Mouse (Mus musculus) layer of hippocampus, adult 11-12 months (tissue): ENCODE data around the gene Tex52.
A peak's percentile ranks its signal among the peaks of the same experiment; 100 is the strongest.
"Not testable (repeated sequence)": the region's sequence is repeated elsewhere in the genome, so short reads cannot be mapped to it uniquely, and the experiment has no call there.

Experiments used
- DNase-seq: peaks from one replicate; pipeline ENCODE4 v3.0.0; 2022; ENCODE audit warnings: low spot score

Gene Tex52

DNA sequence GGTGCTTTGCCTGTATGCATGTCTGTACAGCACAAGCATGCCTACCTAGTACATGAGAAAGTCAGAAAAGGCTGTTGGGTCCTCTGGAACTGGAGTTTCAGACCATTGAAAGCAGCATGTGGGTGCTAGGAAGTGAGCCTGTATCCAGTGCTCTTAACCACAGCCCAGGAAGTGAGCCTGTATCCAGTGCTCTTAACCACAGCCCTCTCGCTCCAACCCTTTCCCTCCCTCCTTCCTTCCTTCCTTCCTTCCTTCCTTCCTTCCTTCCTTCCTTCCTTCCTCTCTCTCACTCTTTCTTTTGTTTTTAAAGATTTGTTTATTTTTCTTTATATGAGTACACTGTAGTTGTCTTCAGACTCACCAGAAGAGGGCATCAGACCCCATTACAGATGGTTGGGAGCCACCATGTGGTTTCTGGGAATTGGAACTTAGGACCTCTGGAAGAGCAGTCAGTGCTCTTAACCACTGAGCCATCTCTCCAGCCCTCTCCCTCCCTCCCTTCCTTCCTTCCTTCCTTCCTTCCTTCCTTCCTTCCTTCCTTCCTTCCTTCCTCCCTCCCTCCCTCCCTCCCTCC is 5.4 kb downstream of the Tex52 start:
- DNase-seq = not testable (repeated sequence)

DNA sequence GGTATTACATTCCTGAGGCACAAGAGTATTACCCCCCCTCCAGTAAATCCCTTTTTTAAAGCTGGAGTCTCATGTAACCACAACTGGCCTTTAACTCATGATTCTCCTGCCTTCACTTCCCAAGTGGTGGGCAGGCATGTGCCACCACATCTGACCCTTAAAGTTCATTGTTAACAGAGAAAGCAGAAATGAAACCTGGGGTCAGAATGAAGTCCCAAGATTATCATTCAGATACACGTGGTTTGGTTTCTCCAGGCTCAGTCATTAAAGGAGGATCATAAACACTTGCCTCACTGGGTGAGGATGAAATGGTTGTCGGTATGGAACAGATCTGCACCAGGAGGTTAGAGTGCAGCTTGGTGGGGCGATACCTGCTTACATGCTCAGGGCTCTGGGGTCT is 6.0 kb downstream of the Tex52 start:
- DNase-seq = no peak

- DNase-seq = no peak
These were observed 8.5 kb downstream of the Tex52 start for GRCm38 (mm10) chr6:128383752-128384151.

DNA sequence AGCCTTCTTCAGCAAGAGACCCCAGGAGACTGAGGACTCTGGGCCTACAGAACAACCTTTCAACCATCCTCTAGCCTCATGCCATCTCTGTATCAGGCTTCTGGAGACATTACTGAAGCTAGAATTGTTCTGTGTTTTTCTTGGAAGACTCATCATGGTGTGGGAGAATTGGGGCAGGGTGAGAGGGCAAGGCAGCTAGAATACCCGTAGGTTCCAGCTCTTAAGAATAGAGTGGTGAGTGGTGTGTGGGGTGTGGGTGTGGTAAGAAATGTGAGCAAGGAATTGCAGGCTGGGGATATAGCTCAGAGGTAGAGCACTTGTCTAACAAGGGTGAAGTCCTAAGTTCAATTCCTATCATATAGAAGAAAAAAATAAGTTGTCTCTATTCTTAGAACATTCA is 9.8 kb downstream of the Tex52 start:
- DNase-seq = no peak

DNA sequence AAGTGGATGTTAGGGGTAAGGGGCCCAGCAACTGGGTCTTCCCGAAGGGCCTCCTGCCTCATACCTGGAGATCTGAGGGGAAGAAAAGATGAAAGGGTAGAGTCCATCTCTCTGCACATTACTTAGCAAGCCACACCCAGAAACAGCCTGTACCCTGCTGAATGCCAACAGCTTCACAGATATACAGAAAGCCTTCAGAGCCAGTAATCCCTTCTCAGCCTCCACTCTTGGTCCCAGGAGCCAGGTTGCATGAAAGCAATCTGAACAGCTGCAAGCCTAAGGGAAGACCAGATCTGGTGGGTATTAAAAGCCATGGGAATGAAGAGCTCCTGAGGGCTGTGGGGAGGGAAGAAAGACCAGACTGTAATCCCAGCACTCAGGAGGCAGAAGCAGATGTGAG is 13.9 kb downstream of the Tex52 start:
- no peak for DNase-seq

- no peak for DNase-seq
These were observed 15.4 kb downstream of the Tex52 start for GRCm38 (mm10) chr6:128390683-128391082.

DNA sequence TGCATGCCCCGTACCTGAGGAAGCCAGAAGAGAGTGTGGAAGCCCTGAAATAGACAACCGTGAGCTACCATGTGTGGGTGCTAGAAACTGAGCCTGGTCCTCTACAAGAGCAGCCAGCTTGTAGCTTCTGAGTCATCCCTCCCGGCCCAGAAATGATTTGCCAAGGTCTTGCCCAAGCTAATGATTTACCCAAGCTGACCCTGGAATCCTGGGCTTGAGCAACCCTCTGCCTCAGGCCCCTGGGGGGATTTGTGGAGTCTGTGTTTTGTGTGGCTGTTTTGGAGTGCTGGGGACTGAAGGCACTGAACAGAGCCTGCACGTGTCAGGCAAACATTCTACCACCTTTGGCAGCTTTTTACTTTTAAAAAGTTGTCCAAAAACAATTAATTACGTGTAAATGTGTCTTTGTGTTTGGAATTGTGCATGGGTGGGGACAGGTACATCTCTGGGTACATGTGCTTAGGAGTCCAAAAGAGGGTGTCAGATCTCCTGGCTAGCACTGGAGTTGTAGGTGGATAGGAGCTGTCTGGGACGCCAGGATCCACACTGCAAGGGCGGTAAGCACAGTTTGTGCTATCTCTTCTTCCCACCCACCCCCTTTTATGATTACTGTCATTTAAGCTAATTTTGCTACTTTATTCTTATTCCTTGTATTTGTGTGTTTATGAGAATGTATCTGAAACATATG is 22.5 kb downstream of the Tex52 start:
- no peak for DNase-seq

DNA sequence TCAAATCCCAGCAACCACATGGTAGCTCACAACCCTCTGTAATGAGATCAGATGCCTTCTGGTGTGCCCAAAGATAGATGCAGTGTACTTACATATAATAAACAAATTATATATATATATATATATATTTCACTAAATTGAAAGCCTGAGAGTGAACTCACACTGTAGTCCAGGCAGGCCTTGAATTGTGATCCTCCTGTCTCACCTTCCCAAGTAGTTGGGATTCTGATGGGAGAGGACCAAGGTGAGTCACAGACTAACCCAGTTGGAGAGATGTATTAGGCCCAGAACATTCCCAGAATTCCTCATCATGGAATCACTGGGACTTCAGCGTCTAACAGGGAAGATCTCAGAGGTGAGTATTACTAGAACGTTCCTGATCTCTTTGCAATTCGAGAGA is 23.7 kb downstream of the Tex52 start, which contains the start of gene Nrip2:
TSS of gene Nrip2 (plus strand) at position 301 of the 400 bp plus-strand sequence.
- DNase-seq = no peak

- DNase-seq = peak; percentile 35
These were observed 24.3 kb downstream of the Tex52 start for GRCm38 (mm10) chr6:128399421-128400185.

DNA sequence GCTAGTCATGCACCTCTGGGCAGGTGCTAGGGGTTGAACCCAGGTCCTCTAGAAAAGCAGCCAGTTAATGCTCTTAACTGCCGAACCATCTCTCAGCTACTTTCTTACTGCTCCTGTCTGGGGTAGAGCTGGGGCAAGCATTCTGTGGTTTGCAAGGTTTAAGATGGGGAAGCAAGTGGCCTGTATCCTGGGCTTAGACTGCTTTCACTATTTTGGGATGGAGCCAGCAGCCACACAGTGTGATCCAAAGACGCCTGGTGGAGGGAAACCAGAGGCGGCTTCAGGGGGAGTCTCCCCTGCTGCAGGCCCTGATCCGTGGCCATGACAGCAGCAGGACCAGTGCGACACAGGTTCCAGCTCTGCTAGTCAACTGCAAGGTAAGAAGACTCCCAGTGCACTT is 29.5 kb downstream of the Tex52 start:
- no peak for DNase-seq

DNA sequence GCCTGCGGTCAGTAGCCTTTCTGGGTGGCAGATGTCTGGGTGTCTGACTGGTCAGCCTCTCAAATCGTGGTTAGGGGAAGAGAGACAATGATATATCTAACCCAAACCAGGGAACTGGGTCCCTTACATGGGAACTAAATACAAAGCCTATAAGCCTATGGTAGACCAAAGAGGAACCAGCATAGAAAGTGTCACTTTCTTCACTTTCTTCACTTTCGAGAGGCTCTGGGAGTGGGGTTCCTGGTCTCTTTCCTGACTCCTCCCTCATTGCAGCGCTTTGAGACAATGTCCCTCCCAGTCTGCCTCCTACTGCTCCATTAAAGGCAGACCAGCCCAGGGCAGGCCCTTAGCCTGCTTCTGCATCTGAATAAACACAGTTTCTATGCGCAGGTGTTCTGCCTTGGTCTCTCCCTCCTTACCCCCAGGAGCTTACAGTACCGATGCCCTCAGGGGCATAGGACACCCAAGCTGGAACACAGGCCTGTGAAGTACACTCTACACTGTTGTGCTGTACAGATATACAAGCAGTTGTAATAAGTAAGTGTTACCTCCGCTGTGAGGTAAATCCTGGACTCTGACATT is 33.4 kb downstream of the Tex52 start:
- no peak for DNase-seq

DNA sequence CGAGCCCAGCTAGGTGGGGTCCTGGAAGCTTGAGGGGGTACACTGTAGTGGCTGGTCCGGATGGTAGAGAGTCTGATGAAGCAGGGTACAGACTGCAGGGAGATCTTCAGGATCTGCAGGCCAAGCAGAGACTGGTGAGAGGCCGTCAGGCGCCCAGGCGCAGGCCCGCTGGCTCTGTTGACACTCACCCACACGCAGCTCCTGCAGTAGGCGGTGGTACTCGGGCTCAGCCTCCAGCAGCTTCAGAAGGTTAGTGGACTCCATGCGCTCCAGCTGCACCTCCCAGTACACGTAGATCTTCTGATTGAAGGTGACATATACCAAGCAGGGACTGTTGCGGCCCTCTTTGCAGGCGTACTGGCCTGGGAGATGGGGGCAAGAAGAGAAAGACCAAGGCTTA is 35.0 kb downstream of the Tex52 start:
- DNase-seq = no peak

DNA sequence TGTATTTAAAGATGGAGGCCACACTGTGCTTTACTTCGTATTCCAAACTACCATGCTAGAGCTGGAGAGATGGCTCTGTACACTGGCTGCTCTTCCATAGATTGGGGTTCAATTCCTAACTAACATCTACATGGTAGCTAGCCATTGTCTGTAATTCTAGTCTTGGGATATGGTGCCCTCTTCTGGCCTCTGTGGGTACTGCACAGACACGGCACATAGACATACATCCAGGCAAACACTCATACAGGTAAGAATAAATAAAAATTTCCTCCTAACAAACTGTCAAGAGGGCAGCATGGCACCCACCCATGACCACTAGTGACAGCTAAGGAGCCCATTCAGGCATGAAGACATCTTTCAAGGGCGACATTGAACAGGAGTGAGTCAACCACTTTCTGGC is 35.9 kb downstream of the Tex52 start:
- peak; percentile 87 for DNase-seq

GRCm38 (mm10) chr6:128416169-128416568 is 40.9 kb downstream of the Tex52 start:
- DNase-seq = no peak

DNA sequence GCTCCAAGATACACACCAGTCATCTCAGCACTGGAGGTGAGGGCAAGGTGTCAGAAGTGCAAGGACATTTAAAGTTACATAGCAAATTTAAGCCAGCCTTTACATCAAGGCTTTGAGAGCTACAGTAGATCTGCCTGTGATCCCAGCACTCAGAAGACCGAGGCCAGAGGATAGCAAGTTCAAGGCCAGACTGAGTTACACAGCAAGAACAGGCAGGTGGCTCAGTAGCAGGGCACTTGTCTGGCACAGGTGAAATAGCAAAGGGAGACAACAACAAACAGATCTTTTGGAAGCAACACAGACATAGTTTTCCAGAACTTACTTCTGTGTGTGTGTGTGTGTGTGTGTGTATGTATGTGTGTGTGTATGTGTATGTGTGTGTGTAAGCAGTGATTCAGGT is 42.8 kb downstream of the Tex52 start:
- no peak for DNase-seq

- DNase-seq = no peak
These were observed 45.8 kb downstream of the Tex52 start for GRCm38 (mm10) chr6:128421036-128421435.

GRCm38 (mm10) chr6:128421480-128421879 is 46.2 kb downstream of the Tex52 start:
- no peak for DNase-seq

DNA sequence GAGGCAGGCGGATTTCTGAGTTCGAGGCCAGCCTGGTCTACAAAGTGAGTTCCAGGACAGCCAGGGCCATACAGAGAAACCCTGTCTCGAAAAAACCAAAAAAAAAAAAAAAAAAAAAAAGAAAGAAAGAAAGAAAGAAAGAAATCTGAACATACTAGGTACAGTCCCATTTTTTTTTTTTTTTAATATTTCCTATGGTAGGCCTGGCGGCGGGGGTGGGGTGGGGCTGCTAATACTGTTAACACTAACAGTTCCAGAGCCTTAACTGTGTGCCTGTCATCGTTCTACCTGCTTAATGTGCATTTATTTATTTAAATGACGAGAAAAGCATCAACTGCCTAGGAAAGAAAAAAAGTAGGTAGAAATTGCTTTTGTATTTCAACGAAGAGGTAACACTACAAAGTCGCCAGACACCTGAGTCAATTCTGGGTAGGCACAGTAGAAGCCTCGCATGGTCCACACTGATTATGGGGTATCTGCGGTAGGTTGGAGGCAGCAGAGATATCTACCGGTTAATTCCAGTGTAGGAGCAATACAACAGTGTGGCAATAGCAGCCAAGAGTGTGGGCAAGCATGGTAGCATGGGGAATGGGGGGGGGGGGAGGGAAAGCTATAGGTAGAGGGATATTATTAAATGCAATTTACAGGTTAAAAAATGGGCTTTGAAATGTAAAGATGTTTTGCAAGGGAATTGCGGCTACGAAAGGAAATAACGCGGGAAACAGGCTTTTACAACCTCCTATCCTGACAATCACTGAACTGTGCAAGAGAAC is 48.4 kb downstream of the Tex52 start:
- no peak for DNase-seq

GRCm38 (mm10) chr6:128424269-128425019 is 49.2 kb downstream of the Tex52 start, which contains the start of gene Itfg2:
Gene Itfg2 (minus strand): TSS chr6:128424931.
- DNase-seq = peak; percentile 97

DNA sequence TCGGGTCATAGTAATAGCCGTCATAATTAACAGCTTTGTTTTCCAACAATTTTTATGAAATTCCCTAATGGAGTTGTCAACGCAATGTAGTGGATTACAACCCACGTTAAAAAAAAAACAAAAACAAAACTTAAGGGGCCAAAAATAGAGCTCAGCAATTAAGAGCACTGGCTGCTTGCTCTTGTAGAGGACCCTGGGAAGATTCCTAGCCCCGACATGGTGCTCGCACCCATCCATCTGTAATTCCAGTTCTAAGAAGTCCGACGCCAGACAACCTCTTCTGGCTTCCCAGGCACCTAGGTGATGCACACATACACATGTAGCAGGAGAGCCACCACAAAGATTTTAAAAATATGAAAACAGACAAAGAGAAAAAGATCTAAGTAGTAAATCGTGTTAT is 49.8 kb downstream of the Tex52 start:
- DNase-seq = no peak

- DNase-seq = no peak
These were observed 52.3 kb downstream of the Tex52 start for GRCm38 (mm10) chr6:128427571-128427970.
